25 mouse cellular contexts compared by ENCODE assay signal in the genomic region with DNA sequence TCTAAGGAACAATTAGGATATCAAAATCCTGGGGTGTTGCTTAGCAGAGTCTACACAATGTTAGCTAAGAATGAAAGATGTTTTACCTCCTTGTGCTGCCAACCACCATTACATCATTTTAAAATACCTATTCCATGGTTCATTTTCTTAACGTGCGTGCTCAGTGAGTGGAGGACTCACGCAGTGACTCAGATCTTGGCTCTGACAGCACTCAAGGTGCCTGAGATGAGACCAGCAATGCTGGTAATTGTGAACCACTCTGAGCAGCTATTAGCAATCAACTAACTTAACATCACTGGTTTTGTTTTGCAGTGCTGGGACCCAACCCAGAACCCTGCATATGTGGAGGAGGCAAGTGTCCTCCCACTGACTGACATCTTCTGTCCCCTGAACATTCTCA. TPM values are rescaled to one million over a fixed set of nuclear protein-coding genes. Genes with fewer than 3 reads are reported as not detected.
DNase-seq lines count a peak whose midpoint lies in the region; ATAC-seq lines count a peak whose summit lies in the region.
"Had no signal": no experiment of that assay in that cellular context is flagged by ENCODE, and none has a peak within 500 bp of the region (broad histone marks: within the 10 kb centered on the region; RNA-seq: fewer than 3 reads in every experiment).

No protein-coding gene starts in this region.

- no peaks in the 10 kb centered on the region for H3K27me3 ChIP-seq in hindbrain, embryonic 12.5 days
- H3K27me3 ChIP-seq: embryonic facial prominence, embryonic 13.5 days; hindbrain, embryonic 13.5 days; intestine, embryonic 15.5 days had no signal

- ATAC-seq in hindbrain, embryonic 12.5 days (ENCODE audit: low FRiP score) = no peak
- ATAC-seq: forebrain, embryonic 14.5 days; forebrain, postnatal 0 days; hindbrain, embryonic 16.5 days; intestine, embryonic 15.5 days had no signal

- 90% methylated on average over 3 of the region's 3 CpGs for WGBS in hindbrain, embryonic 12.5 days

- peaks cover 6% of the 10 kb centered on the region; the same call in 1 of the 2 replicates for H3K4me1 ChIP-seq in hindbrain, embryonic 12.5 days

- no peak overlapping the region for H3K9ac ChIP-seq in hindbrain, embryonic 12.5 days
- H3K9ac ChIP-seq: embryonic facial prominence, embryonic 13.5 days; forebrain, postnatal 0 days; hindbrain, embryonic 13.5 days; intestine, embryonic 15.5 days had no signal

- no peak overlapping the region for H3K4me3 ChIP-seq in hindbrain, embryonic 12.5 days
- H3K4me3 ChIP-seq: embryonic facial prominence, embryonic 10.5 days; embryonic facial prominence, embryonic 13.5 days; erythroblast, embryonic 14.5 days; gastrocnemius, adult 2 months; hindbrain, embryonic 13.5 days; intestine, embryonic 15.5 days had no signal

- peaks cover 67% of the 10 kb centered on the region for H3K36me3 ChIP-seq in hindbrain, embryonic 12.5 days

- no peak overlapping the region for H3K4me2 ChIP-seq in hindbrain, embryonic 12.5 days (replicated peaks)
- H3K4me2 ChIP-seq: embryonic facial prominence, embryonic 13.5 days; heart, embryonic 11.5 days; hindbrain, embryonic 13.5 days; intestine, embryonic 15.5 days had no signal

- no peak overlapping the region for H3K27ac ChIP-seq in hindbrain, embryonic 12.5 days
- H3K27ac ChIP-seq: embryonic facial prominence, embryonic 10.5 days; embryonic facial prominence, embryonic 13.5 days; gastrocnemius, adult 2 months; hindbrain, embryonic 13.5 days; intestine, embryonic 15.5 days had no signal

- peak; percentile 36 to 44 for DNase-seq in adrenal gland, postnatal 36 days
- DNase-seq in adrenal gland, postnatal 10 days = no peak
- DNase-seq in 3T3-L1 (ENCODE audit: low read depth, low spot score) = peak; percentile 73
- peak; percentile 18 for DNase-seq in MN1 (ENCODE audit: low spot score)
- no peak for DNase-seq in retina, embryonic 14.5 days (ENCODE audit: low spot score)
- DNase-seq: adrenal gland, adult 2 months; cerebellum, adult 11-12 months; cerebellum, adult 8-10 months; cerebellum, postnatal 10 days; cerebellum, postnatal 36 days; embryo, embryonic 11 days; forebrain, postnatal 0 days; gastrocnemius, adult 2 months; gastrocnemius, postnatal 14 days; heart, adult 11 months; kidney, adult 11 months had no signal

- no peaks in the 10 kb centered on the region for H3K9me3 ChIP-seq in hindbrain, embryonic 12.5 days (replicated peaks)
- H3K9me3 ChIP-seq: embryonic facial prominence, embryonic 10.5 days; embryonic facial prominence, embryonic 13.5 days; hindbrain, embryonic 13.5 days; intestine, embryonic 15.5 days had no signal

RNA-seq across cellular contexts. Expression of a gene that starts 20.0 kb away (rescaled TPM):
- total RNA-seq in adrenal gland, postnatal 36 days (2021) = 10 to 100 TPM; 49.9 to 58.3 TPM
- 10 to 100 TPM; 36.6 to 55.2 TPM for total RNA-seq in adrenal gland, postnatal 10 days (2021)
- 21.7 and 23.7 TPM in 2 replicates for polyA plus RNA-seq in hindbrain, embryonic 12.5 days (2016; fragmentation: Nextera tagmentation; extraction: Ambion mirVana)

Comparison
In these comparisons a context has a peak if more than half of its experiments do, and no peak if none do; other contexts are left out.
1. DNase-seq: peak in adrenal gland, postnatal 36 days (2 of 2), 3T3-L1 (single experiment) and MN1 (single experiment); none in adrenal gland, postnatal 10 days (single experiment) and retina, embryonic 14.5 days (single experiment).